Mouse (Mus musculus): ENCODE data around the gene Upp1.

DNA sequence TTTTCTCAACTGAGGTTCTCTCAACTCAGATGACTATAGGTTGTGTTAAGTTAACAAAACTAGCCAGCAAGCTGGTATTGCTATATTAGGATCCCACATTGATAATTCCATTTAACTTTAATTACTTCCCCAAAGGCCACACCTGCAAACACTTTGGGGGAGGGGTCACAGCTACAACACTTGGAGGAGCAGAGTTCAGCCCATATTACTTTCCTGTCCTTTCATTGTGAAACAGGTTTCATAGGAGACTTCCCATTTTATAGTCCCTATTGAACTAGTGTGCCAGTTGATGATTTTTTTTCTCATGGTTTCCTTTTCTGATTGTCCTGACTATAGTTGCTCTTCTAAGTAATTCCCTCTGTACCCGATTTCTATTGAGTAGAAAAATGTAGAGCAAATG, 63.6 kb downstream of the Upp1 start:
- TF ChIP-seq CTCF (IDR thresholded peaks at IDR 0.05; ENCODE audit: borderline replicate concordance, control insufficient read depth, extremely low read depth, insufficient read depth, low read length, poor library complexity): no peak
- TF ChIP-seq POLR2A (IDR thresholded peaks at IDR 0.05; ENCODE audit: control insufficient read depth, extremely low read depth, insufficient read depth, low read length, poor library complexity): no peak
